Mouse (Mus musculus) megakaryocyte progenitor cell, adult 5-6 weeks (primary cell): ENCODE measurements around the gene Micu1. TPM values are rescaled to one million over a fixed set of nuclear protein-coding genes. Genes with fewer than 3 reads are reported as not detected.
A peak's percentile ranks its signal among the peaks of the same experiment; 100 is the strongest.
"Not testable (repeated sequence)": the region's sequence is repeated elsewhere in the genome, so short reads cannot be mapped to it uniquely, and the experiment has no call there.

Experiments used
- ATAC-seq: replicated peaks from 2 replicates; pipeline ENCODE4 v1.8.0; 2016; ENCODE audit warnings: mild to moderate bottlenecking, moderate TSS enrichment, inconsistent platforms; ENCODE audit not compliant: poor library complexity
- total RNA-seq, 2 experiments: library from RNA; stranded (forward) in 1 of 2; stranded (reverse) in 1 of 2; fragments of 157-497, 149-512 nt in 1 of 2; fragments of 200-1000 nt in 1 of 2; gene quantifications; 2 replicates each; pipeline versions ENCODE4 v1.2.3 to v1.2.4; 2015 to 2017

Micu1 gene
- total RNA-seq (2015) (42.0 and 51.5 TPM in 2 replicates), total RNA-seq (2017) (60.3 and 60.7 TPM in 2 replicates)

GRCm38 (mm10) chr10:59702207-59703032, at the start of gene Micu1:
TSS of gene Micu1 (plus strand) at chr10:59702477.
- ATAC-seq: peak; percentile 96

- ATAC-seq: no peak
These were observed 45.5 kb upstream of the Micu1 start for GRCm38 (mm10) chr10:59656799-59657198.

- no peak for ATAC-seq
These were observed 37.5 kb upstream of the Micu1 start for GRCm38 (mm10) chr10:59664765-59665164.

GRCm38 (mm10) chr10:59665503-59666291, 36.6 kb upstream of the Micu1 start:
- peak; percentile 77 for ATAC-seq

GRCm38 (mm10) chr10:59667377-59667776, 34.9 kb upstream of the Micu1 start:
- peak; percentile 51 for ATAC-seq

GRCm38 (mm10) chr10:59668491-59668890, 33.8 kb upstream of the Micu1 start:
- ATAC-seq: peak; percentile 56

GRCm38 (mm10) chr10:59677836-59678235, 24.4 kb upstream of the Micu1 start:
- no peak for ATAC-seq

- no peak for ATAC-seq
These were observed 23.1 kb upstream of the Micu1 start for GRCm38 (mm10) chr10:59679189-59679588.

GRCm38 (mm10) chr10:59685586-59685985, 16.7 kb upstream of the Micu1 start:
- ATAC-seq: not testable (repeated sequence)

- ATAC-seq: no peak
These were observed 15.2 kb upstream of the Micu1 start for GRCm38 (mm10) chr10:59687126-59687525.

- no peak for ATAC-seq
These were observed 12.4 kb upstream of the Micu1 start for GRCm38 (mm10) chr10:59689836-59690235.

- peak; percentile 83 for ATAC-seq
These were observed 9.8 kb upstream of the Micu1 start for GRCm38 (mm10) chr10:59692441-59692840.

GRCm38 (mm10) chr10:59694104-59694503, 8.2 kb upstream of the Micu1 start:
- ATAC-seq: peak; percentile 53

GRCm38 (mm10) chr10:59699516-59699915, 2.8 kb upstream of the Micu1 start:
- no peak for ATAC-seq

GRCm38 (mm10) chr10:59701805-59702204, 472 bp upstream of the Micu1 start:
- ATAC-seq: no peak

GRCm38 (mm10) chr10:59703060-59703760, 933 bp downstream of the Micu1 start:
- peak; percentile 3; the same call in 1 of the 2 replicates for ATAC-seq

- ATAC-seq: no peak
These were observed 4.8 kb downstream of the Micu1 start for GRCm38 (mm10) chr10:59706991-59707546.

GRCm38 (mm10) chr10:59707595-59707994, 5.3 kb downstream of the Micu1 start:
- ATAC-seq: no peak

- no peak for ATAC-seq
These were observed 7.0 kb downstream of the Micu1 start for GRCm38 (mm10) chr10:59709281-59709680.

GRCm38 (mm10) chr10:59710246-59710645, 8.0 kb downstream of the Micu1 start:
- peak; percentile 77 for ATAC-seq

GRCm38 (mm10) chr10:59712062-59712461, 9.8 kb downstream of the Micu1 start:
- ATAC-seq: no peak
